Mouse (Mus musculus) mouse trophoblast stem cell (cell line): ENCODE measurements around the gene Cdk5rap2.

Experiments
- in situ Hi-C, 2 experiments: fragments of 300-500 bp; cut with MseI, MboI; formaldehyde crosslinking; loops; 2 replicates in 1 of 2; 3 replicates in 1 of 2; pipeline ENCODE4 v1.15.1; 2025

The Cdk5rap2 gene

DNA sequence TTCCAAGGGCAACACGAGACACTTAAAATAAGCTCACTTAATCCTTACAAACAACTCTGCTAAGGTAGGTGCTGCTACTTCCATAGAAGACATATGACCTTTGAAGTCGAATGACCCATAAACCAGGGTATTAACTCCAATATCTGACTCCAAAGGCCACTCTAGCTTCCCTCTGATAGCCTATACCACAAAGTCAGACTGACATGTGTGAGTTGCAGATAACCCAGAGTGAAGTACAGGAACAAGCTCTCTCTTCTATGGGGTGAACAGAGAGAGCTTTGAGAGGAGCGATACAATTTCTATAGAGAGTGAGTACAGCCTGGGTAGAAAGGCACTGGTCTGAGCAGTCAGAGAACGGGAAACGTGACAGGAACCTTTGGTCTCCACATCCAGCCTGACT lies 148.9 kb downstream of the Cdk5rap2 start:
- in situ Hi-C loops = no loop called here

DNA sequence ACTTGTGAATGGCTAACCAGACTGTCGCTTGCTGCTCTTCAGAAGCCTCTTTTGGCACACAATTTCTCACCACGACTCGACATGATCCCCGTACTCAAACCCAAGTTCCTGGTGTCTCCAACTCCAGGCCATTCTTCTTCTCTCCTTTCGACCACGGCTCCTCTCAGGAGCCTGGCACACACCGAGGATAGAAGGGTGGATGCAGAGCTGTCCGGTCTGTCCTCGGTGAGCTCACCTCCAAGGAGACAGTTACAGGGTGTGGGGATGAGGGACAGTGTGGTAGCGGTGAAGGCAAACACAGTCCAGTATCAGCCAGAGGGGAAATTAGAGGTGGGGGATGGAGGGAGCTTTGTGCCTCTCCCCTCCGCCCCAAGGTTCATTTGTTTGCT lies 149.8 kb downstream of the Cdk5rap2 start:
- in situ Hi-C loops = no loop called here

DNA sequence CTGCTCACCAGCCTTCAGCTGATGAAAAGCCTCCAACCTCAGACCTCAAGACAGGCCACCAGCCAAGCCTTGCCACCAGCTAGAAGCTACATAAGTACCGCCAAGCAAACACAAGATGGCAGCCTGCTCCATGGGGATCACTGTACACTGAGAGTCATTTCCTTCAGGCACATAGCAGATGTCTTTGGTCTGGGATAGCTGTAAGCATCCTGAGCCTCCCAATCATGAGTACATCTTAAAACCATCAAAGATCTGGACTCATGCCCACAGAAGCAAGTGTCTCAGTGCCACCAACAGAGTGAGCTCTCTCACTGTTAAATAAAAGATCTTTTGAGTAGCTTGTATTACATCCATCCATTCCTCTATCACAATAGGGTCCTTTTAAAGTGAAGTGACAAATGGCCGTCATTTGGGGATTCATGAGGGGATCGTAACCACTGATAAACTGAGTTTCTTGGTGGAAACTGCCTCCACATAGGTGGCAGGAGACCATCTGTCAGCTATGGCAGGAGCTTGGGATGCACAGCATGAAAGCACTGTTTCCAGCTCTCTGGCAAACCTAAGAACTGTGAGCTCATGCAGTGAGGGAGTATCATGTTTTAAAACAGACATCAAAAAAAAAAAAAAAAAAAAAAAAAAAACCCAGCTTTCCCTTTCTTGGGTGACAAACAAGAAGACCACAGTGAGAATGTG lies 150.4 kb downstream of the Cdk5rap2 start:
- in situ Hi-C loops = no loop called here

DNA sequence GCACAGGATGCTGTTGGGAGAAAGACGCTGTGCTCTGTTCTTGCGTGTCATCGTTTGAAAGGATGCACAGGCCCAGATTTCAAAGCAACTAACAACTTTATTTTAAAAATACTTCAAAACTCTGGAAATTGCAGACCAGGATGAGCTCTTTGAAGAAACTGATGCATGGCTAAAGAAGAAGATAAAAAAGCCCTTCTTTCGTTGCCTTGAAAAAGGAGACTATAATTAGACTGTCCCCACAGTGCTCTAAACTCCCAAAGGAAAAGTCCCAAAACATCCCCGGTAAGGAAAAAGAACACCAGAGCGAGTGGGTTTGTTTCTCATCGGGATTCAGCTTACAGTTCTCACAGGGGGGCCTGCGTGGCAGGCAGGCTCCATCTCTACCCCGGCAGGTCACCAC lies 151.4 kb downstream of the Cdk5rap2 start:
- in situ Hi-C loops = no loop called here

DNA sequence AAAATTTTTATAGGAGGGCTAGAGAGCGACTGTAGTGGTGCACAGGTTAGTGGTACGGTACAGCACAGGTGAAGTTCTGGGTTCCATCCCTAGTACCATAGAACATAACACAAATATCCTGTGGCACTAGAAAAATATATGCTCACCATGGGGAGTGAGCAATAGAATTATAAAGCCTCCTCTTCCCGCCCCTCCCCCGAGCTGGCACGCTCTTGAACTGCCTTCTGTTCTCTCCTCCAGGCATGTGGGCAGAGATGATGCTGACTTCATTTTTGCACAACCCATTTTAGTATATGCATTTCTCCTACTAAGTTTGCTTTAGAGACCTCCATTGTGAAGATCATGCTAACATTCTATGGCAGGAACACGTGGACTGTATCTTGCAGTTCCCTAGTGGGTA lies 152.0 kb downstream of the Cdk5rap2 start:
- in situ Hi-C loops = no loop called here

DNA sequence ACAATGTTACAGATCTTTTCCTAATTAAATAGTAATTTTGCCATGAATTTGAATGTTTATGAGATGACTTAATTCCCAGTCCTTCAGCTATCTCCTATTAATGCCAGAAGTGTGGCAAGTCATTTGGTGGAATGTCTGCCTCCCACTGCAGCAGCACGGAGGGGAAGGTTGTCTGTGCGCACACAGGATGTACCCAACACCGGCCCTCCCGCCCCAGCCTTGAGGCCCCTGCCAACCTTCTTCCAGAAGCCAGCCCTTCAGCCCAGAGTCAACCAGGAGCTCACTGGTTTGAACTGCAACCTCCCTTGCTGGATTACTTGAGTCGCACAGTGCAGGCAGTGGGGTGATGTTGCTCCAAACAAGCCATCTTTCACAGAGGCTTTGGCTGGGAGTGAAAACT lies 158.5 kb downstream of the Cdk5rap2 start:
- in situ Hi-C loops = no loop called here

DNA sequence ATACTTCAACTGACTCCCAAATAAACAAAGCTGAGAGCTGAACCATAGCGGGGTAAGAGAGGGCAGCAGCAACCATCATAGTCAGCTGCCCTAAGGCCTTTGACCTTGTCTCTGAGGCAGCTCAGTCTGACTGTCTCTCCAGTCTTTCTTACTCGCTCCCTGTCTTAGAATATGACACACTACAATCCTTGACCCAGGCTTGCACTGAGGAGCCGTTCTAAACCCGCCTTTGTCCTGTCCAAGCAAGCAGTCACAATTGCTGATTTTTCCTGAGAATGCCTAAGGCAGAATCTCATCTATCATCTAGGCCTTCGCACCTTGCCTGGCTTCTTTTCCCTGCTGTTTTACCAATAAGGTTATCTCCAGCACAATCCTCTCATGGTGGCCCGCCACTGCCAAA lies 164.5 kb downstream of the Cdk5rap2 start:
- in situ Hi-C loops = no loop called here

DNA sequence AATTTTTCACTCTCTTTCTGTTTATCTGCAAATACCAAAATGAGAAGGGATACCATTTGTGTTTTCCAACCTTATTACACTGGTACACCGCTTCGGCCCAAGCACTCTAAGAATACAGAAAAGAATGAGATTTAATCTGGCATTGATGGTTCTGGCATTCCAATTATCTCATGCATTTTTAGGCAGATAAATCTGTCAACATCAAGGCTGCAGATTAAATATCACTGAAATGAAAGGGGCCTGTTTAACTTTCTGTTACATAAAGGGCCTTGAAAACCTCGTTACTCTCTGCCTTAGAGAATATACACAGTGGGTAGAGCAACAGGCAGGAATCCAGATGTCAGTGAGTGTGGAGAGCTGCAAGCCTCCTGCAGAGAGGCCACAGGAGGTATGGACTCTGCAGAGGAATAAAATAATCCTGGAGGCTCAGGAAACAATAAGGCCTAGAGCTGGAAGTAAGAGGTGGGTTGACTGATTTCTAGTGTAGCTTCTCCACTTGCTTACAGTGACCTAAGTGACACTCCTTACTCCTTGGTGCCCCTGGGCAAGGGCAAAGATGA lies 166.6 kb downstream of the Cdk5rap2 start:
- in situ Hi-C loops = no loop called here

DNA sequence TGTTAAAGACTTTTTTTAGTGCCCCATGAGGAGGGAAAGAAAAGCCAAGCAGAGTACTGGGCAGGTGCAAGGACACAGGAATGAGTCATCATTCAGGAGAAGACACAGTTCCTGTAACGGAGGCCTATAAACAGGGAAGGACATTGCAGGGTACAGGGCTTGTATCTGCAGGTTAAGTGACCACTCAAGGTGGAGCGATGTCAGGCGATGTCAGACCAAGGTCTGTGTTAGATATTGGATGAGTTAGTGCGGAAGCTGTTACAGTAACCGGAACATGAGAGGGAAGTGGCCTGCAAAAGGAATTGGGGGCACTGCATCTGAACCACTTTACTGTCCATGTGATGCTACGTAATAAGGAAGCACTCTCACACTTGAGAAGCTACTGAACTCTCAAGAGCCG lies 170.5 kb downstream of the Cdk5rap2 start:
- in situ Hi-C loops = no loop called here

DNA sequence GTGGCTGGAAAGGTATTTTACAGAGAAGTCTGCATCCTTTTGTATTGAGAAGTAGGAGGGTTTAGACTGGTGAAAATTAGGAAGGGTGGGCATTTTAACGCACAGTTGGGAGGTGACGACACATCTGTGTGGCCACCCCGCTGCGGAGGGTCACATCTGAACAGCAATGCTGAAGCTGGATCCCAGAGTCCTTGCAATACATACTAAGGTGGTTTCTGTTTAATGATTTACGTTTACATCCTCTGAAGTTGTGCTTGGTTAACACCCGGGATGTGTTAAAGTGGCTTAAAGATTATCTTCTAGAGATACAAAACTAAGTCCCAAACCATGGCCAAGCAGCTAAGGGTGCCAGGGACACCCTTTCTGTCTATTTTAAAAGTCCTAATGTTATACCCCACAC lies 171.4 kb downstream of the Cdk5rap2 start:
- in situ Hi-C loops = no loop called here

DNA sequence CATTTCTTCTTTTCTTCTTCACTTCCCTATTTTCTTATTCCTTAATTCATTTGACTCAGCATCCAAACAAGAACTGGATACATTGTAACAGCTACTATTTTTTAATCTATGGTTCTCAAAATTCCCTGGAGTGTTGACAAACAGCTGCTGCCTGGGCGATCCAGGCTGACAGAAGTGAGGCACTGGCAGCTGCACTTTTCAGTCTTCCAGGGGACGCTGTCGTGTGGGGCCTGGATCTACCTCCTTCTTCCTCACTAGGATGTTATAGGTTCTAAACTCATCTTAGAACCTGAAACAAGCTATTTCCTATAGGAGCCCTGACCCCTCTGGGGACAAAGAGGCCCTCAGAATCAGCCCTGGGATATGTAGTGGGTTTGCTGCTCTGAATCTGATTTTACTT lies 177.9 kb downstream of the Cdk5rap2 start:
- in situ Hi-C loops = no loop called here

DNA sequence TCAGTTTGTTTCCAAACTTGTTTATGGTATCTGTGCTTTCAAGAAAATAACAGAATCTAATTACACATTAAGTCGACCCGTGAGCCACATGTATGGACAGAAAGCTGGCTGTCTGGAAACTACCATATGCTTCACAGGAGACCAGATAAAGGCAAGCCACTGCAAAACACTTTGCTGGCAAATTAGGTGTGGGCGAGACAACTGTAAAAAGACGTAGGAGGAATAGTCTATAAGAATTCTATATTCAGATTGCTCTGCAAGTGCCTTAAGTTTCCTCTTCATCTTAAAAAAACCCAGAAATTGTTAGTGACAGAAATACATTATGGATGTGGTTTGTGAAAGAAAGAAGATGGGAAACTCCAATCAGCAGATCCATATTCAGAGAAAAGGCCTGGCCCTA lies 180.4 kb downstream of the Cdk5rap2 start:
- in situ Hi-C loops = no loop called here

DNA sequence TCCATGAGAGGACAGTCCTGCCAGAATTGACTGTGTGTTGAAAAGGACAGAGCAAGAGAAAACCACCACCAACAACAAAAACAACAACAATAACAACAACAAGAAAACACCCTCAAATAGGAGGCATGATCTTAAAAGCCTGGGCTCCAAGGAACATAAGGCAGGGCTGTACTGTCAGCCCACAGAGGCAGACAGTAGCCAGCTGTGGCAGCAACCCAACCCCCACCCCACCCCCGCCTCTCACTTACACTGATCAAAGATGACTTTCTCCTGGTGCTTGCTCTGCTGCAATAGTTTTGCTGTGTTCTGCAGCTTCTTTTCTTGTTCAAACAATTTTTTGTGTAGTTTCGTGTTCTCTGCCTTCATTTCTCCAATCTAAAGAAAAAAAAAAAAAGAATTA lies 181.9 kb downstream of the Cdk5rap2 start:
- in situ Hi-C loops = no loop called here

DNA sequence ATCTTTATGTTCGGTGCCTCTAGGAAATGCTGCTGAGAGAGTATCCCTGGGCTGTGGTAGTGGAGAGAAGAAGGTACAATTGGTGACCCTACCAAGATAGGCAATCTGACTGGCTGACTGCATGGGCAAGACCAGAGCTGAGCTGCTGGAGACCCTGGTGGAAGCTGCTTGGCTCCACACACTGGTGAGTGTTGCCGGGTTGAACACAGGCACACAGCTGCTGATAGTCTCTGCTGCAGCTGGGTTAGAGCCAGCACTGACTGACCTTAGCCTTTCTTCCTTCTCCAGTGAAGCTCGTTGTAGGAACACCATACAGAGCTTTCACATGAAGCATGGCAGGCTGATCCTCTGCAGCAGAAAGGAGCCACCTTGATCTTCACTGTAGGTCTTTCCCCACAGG lies 182.6 kb downstream of the Cdk5rap2 start:
- in situ Hi-C loops = no loop called here

DNA sequence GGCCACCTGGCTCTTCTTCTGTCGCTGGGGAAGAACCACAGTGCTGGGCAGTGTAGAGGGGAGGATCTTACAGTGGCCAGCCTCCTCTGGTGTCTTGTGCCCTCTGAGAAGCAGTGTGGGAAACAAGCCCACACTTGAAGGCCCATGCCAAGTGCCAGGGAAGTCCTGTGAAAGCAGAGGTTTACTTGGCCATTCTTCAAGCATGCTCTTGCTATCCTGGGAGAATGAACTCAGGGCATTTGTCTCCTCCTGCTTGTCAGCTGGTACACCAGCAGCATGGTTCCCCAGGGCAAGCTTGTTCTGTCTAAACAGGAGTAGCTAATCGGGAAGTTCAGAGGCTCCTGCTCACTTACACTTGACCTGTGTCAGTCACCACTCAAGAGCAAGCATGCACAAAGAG lies 185.7 kb downstream of the Cdk5rap2 start:
- in situ Hi-C loops = no loop called here

DNA sequence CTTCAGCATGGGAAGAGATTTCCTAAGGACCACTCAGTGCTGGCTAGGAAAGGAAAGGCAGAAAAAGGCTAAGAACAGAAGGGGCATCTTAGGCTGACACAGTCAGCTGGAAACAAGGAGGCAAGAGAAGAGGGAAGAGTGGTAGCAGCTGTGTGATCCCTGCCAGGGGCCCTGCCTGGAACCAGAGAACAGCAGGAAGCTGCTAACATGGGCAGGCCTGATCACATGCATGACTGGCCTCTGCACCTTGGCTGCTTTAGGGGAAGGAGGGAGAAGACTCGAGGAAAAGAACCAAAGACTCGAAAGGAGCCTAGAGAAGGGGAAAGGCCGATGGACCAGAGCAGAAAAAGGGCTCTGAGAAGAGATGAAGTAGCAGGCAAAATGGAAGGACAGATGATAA lies 188.4 kb downstream of the Cdk5rap2 start:
- in situ Hi-C loops = no loop called here

DNA sequence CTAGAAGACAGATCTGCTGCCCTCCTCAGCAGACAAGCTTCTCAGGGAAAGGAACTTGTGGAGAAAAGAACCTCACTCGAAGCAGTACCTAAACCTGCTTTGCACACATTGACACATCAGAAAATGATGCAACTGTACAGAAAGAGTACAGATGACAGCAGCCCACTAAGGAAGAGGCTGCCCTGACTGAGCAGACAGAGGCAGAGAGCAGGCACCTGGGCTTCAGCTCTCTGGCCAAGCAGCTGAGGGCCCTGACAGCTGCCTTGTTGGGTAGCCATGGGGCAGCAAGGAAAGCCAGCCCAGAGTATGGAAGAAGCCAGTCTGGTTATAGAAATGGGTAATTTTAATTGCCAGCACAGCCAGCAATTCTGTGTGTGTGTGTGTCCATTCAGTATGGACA lies 188.9 kb downstream of the Cdk5rap2 start:
- in situ Hi-C loops = no loop called here

DNA sequence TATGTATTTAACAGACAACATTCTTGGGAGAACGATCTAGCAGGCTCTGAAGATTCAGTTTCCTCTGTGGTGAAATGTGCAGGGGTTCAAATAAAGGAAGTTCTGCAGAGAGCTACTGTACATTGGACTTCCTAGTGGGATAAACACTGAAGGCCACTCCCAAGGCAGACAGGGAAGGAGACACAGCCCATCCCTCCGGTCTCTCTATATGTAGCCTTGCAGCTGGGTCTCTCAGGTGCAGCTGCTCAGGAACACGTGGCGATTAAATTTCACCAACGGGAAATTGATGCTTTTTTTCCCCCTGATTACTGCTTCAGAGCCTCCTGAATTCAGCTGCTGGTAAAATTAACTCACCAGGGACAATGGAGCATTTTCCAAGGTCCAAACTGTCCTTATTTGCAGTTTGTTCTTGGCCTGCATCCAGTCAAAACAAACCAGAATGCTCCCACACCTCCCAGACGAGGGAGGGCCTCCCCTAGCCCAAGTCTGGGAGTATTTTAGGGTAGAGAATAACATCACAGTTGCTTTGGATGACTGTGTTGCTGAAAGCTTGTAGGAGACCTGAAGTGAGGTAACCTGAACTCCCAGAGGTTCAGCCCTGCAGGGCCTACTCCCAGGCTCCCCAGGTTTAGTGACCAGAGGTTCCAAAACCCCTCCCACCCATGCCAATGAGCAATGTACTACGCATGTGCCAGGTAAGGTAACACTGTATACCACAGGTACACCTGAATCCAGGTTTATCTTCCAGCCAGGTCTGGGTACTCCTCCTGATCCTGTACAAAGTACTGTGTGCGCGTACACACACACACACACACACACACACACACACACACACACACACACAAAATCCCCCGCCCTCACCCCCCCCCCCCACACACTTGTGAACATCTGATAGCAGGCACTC lies 189.7 kb downstream of the Cdk5rap2 start:
- in situ Hi-C loops = no loop called here

DNA sequence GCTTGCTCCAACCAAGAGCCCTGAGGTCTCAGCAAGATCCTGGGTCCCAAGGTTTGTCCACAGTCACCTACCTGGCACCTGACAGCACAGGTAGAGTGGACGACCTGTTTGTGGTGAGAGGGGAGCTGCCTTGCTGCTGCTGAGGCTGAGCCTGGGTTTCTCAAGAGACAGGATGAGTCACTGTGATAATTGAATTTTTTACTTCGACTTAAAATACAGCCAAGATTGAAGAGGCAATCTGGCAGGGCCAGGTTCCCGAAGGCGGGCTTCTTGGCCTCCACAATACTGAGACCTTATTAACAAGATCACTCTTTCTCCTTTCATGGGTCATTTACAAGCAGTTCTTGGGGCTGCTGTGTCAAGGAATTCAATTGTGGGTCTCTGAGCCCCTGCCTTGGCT lies 190.5 kb downstream of the Cdk5rap2 start:
- in situ Hi-C loops = no loop called here

DNA sequence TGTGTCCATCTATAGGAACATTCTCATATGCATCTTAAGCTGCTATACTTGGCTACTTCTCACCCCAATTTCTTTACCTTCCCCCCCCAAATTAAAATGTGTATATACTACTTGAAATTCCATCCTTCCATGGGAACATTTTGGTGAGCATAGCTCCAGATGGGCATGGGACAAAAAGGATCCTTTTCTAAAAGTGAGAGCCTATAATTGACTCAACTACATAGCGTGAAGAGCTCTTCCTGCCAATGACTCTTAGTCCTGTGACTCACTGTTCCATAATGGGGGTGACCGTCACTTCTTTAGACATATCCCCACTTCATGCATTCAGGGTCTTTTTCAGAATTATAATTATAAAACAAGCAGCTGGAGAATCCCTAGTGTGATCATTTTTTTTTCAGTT lies 224.3 kb downstream of the Cdk5rap2 start:
- in situ Hi-C loops = no loop called here
